Mouse (Mus musculus): ENCODE results near the gene Tssc4. TPM values are rescaled to one million over a fixed set of nuclear protein-coding genes. Genes with fewer than 3 reads are reported as not detected.

Gene Tssc4
- total RNA-seq, 2 experiments from 2014 or later: 7.4 to 8.6 TPM

GRCm38 (mm10) chr7:143044826-143045206 is 24.2 kb upstream of the Tssc4 start:
- no peak for DNase-seq

GRCm38 (mm10) chr7:143046358-143046757 is 22.7 kb upstream of the Tssc4 start:
- DNase-seq: no peak

- no peak for DNase-seq
Measured at GRCm38 (mm10) chr7:143049331-143049730, 19.7 kb upstream of the Tssc4 start.

- DNase-seq: no peak
Measured at GRCm38 (mm10) chr7:143049841-143050816, 18.9 kb upstream of the Tssc4 start.

- DNase-seq: no peak
Measured at GRCm38 (mm10) chr7:143051316-143051715, 17.7 kb upstream of the Tssc4 start.

GRCm38 (mm10) chr7:143052626-143053007 is 16.4 kb upstream of the Tssc4 start, which contains the start of gene Cd81:
Cd81 (plus strand) TSS chr7:143052739.
- DNase-seq: peak; percentile 87

- DNase-seq: peak; percentile 69
Measured at GRCm38 (mm10) chr7:143053008-143053899, 15.8 kb upstream of the Tssc4 start.

- DNase-seq: no peak
Measured at GRCm38 (mm10) chr7:143053961-143054611, 15.0 kb upstream of the Tssc4 start.

GRCm38 (mm10) chr7:143054612-143054965 is 14.5 kb upstream of the Tssc4 start:
- no peak for DNase-seq

GRCm38 (mm10) chr7:143055001-143055400 is 14.0 kb upstream of the Tssc4 start:
- no peak for DNase-seq

- no peak for DNase-seq
Measured at GRCm38 (mm10) chr7:143055499-143056186, 13.4 kb upstream of the Tssc4 start.

- DNase-seq: no peak
Measured at GRCm38 (mm10) chr7:143057023-143057422, 12.0 kb upstream of the Tssc4 start.

GRCm38 (mm10) chr7:143057667-143058220 is 11.3 kb upstream of the Tssc4 start:
- no peak for DNase-seq

- DNase-seq: no peak
Measured at GRCm38 (mm10) chr7:143058221-143058697, 10.8 kb upstream of the Tssc4 start.

GRCm38 (mm10) chr7:143059202-143059870 is 9.7 kb upstream of the Tssc4 start:
- no peak for DNase-seq

- no peak for DNase-seq
Measured at GRCm38 (mm10) chr7:143062704-143063103, 6.3 kb upstream of the Tssc4 start.

GRCm38 (mm10) chr7:143064226-143064625 is 4.8 kb upstream of the Tssc4 start:
- no peak for DNase-seq

GRCm38 (mm10) chr7:143065692-143066091 is 3.4 kb upstream of the Tssc4 start:
- no peak for DNase-seq

- DNase-seq: no peak
Measured at GRCm38 (mm10) chr7:143067469-143067868, 1.6 kb upstream of the Tssc4 start.

GRCm38 (mm10) chr7:143067897-143068296 is 1.2 kb upstream of the Tssc4 start:
- DNase-seq: no peak
